Mouse (Mus musculus) urinary bladder, postnatal 25 days (tissue): ENCODE measurements around the gene Snapc5.

ENCODE experiments used
- DNase-seq: peaks from one replicate; pipeline ENCODE4 v3.0.0; 2022; ENCODE audit warnings: low spot score

The Snapc5 gene

GRCm38 (mm10) chr9:64199897-64200296, 20.8 kb downstream of the Snapc5 start:
- no peak for DNase-seq

- DNase-seq, result no peak
Measured at GRCm38 (mm10) chr9:64202331-64202730, 23.3 kb downstream of the Snapc5 start.

GRCm38 (mm10) chr9:64202866-64203265, 23.8 kb downstream of the Snapc5 start:
- DNase-seq, result no peak

GRCm38 (mm10) chr9:64207509-64208084, 28.5 kb downstream of the Snapc5 start:
- no peak for DNase-seq

GRCm38 (mm10) chr9:64214452-64214851, 35.4 kb downstream of the Snapc5 start:
- no peak for DNase-seq

GRCm38 (mm10) chr9:64216090-64216489, 37.0 kb downstream of the Snapc5 start:
- no peak for DNase-seq

GRCm38 (mm10) chr9:64216641-64217040, 37.6 kb downstream of the Snapc5 start:
- no peak for DNase-seq

- no peak for DNase-seq
Measured at GRCm38 (mm10) chr9:64217887-64218286, 38.8 kb downstream of the Snapc5 start.

- no peak for DNase-seq
Measured at GRCm38 (mm10) chr9:64219305-64219704, 40.2 kb downstream of the Snapc5 start.

- DNase-seq, result no peak
Measured at GRCm38 (mm10) chr9:64219772-64220420, 40.8 kb downstream of the Snapc5 start.

GRCm38 (mm10) chr9:64220603-64221002, 41.5 kb downstream of the Snapc5 start:
- no peak for DNase-seq

GRCm38 (mm10) chr9:64221480-64221879, 42.4 kb downstream of the Snapc5 start:
- no peak for DNase-seq

GRCm38 (mm10) chr9:64222098-64222497, 43.0 kb downstream of the Snapc5 start:
- no peak for DNase-seq

- no peak for DNase-seq
Measured at GRCm38 (mm10) chr9:64225805-64226204, 46.7 kb downstream of the Snapc5 start.

- DNase-seq, result no peak
Measured at GRCm38 (mm10) chr9:64227736-64228135, 48.7 kb downstream of the Snapc5 start.

GRCm38 (mm10) chr9:64228972-64229371, 49.9 kb downstream of the Snapc5 start:
- DNase-seq, result no peak

GRCm38 (mm10) chr9:64231171-64231570, 52.1 kb downstream of the Snapc5 start:
- no peak for DNase-seq

GRCm38 (mm10) chr9:64231674-64232073, 52.6 kb downstream of the Snapc5 start:
- DNase-seq, result no peak

- DNase-seq, result no peak
Measured at GRCm38 (mm10) chr9:64232257-64232957, 53.3 kb downstream of the Snapc5 start.
